Mouse (Mus musculus): Measurements from ENCODE around the gene Stk4.

Stk4 gene

DNA sequence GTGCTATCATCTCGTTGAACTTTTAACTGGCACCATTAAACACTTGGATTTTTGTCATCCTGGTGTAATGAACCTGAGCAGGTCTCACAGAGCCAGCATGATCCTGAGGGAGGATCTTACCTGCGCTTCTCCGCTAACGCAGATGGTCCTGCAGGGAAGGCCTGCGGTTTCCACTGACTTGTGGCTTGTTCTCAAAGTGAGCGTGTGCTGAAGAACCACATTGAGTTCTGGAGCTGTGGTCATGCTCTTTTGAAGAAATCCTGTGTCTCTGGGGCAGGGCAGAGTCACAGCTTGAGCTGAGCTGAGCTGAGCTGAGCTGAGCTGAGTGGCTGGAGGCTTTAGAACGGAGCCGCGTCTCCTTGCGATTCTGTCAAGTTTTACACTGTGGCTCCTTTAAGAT is 11.5 kb downstream of the Stk4 start:
- in situ Hi-C loops (cut with MseI, MboI) = no loop called here

DNA sequence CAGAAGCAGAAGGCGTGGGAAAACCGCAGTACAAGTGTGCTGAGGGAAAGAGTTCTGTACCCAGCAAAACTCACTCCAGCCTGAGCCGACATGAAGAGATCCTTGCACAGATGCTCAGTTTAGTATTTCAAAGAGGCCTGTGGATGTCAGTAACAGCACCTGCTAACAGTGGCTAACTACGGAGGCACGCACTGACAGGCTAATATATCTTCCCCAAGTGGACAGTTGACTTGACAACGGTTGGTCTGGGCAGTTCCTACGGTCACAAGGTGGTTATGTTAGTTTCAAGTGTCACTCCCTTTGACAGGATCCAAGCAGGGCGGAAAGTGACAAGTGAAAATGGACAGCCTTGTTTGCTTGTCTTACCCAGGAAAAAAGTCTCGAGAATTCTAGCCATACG is 12.1 kb downstream of the Stk4 start:
- in situ Hi-C loops (cut with MseI, MboI) = no loop called here

DNA sequence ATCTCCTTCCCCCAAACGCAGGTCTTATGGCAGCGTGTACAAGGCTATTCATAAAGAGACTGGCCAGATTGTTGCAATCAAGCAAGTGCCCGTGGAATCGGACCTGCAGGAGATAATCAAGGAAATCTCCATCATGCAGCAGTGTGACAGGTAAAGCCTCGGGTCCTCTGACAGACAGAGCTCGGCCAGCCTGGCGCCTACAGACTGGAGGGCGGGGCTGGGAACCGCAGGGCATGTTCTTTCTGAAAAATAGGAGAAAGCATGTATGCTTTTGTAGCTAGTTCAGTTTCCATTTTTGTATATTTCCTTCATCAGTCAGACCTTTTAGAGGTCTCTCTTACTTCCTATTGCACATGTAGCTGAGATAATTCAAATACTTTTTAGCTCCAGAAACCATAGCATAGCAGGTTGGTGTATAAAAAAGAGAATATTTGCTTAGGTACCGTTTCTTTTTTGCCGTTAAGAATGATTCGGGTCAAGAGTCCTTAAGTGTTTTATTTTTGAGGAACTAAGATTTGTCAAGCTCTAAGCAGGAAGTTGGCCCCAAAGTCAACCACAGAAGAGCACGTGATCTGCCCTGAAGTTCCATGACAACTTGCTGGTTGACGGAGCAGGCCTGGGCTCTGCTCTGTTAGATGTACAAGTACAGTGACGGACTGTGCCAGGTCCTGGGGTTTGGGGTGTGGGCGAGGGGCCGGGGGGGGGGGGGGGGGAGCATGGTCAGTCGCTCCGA is 13.7 kb downstream of the Stk4 start:
- in situ Hi-C loops (cut with MseI, MboI) = no loop called here

DNA sequence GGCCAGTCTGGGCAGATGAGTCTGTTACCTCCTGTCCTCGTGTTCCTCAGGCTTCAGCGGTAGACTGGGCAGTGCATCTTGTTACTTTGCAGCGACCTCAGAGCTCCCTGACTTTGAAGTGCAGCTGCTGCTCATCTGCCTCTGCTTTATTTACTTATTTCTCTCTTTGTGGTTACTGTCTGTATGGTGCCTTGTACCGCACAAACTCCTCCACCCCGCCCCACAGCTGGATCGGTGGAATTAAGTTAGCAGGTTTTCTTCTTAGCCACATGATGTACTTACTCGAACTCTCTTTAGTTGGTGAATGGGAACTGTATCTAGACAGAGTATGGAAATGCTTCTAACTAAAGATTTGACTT is 14.2 kb downstream of the Stk4 start:
- in situ Hi-C loops (cut with MseI, MboI) = no loop called here

DNA sequence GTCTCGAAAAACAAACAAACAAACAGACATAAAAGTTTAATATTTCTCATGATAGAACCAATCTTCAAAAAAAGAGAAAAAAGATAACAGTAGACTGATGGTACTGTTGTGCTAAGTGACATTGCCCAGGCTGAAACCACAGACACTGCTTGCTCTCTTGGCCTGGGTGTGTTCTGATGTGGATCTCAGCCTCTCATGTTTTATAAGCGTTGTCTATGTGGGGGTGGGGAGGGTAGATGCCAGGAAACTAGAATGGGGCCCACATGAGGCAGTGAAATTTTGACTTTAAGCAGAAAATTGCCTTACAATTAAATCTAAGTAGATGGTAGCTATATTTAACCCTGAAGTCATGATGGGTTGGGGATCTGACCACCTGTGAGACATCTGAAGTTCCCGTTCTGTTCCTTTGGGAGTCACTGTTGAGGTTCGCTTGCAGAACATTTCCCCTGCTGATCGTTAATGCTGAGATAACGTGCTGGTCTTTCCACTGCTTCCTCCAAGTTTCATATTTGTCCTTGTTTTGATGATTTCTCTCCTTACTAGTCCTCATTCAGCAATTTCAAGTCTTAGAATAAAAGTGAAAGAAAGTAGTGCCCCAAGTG is 17.4 kb downstream of the Stk4 start:
- in situ Hi-C loops (cut with MseI, MboI) = no loop called here

DNA sequence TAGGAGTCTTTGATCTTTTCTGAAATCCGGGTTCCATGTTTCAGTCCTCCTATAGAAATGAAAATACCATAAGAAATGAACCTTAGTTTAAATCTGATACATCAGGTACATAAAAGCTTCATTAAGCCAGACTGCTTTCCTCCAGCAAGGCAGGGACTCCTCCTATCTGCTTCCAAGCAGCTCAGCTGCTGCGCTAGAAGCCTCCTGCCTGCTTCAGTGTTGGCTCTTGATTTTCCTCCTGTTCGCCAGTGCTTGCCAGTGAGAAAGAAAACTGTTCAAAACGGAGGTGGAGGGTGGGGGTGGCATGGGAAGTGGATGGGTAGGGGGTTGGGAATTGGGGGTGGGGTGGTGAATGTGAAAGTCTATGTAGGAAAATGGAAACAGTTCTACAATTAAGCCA is 19.4 kb downstream of the Stk4 start:
- in situ Hi-C loops (cut with MseI, MboI) = no loop called here

DNA sequence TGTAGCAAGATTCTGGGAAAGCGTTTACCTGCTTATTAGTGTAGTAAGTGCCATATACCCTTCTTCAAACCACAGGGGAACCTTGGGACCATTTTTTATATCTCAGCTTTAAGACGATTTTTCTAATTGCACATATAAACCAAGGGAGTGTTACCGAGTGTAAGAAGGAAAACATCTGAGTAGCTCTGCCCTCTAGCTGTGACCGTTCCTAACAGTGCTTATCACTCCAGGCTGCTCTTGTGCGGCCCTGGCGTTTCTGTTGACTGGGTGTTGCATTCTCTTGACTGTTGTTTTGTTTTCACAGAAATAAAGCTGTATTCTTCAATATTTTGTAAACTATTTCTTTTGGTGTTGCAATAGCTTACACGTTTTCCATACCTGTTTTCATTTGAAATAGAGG is 24.0 kb downstream of the Stk4 start:
- in situ Hi-C loops (cut with MseI, MboI) = no loop called here

DNA sequence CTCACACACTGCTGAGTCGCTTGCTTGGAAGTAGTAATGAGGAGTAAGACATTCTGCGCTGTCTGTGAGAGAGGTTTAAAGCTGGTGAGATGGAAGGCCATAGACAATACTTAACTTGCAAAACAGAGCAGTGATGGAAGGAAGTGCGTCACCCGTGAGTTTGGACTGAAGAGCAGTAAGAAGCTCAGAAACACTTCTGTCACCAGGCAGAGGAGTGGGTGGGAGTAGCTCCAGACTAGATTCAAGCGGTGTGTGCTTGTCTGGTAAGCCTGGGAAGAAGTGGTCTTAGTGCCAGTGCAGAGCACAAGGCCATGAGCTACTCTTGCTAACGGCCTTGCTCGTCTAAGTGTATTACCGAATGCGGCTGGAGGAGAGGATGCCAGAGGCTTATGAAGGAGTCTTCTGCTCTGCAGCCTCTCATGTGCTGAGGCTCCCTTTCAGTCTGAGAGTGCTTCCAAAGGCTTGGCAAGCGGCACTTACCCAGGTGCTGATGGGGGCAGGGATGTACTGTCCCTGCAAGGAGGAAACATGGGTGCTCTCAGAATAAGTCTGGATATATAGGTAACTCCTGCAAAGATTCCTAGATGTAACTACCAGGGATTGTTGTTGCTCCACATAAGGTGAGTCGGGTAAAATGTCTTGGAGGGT is 28.6 kb downstream of the Stk4 start:
- in situ Hi-C loops (cut with MseI, MboI) = no loop called here

DNA sequence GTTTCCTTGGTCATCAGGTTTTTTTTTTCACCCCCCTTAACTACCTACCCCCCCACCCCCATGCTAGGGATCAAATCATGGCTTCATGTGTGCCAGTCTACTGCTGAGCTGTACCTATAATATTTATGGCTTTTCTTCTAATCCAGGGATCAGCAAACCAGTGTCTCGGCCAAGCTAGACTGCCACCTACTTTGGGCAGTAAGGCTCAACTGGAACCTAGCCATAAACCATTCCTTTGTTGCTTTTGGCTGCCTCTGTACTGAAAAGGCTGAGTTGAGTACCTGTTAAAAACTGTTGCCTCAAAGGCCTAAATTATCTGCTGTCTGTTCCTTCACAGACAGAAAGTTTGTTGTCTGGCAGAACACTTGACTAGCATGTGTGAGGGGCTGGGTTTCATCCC is 31.8 kb downstream of the Stk4 start:
- in situ Hi-C loops (cut with MseI, MboI) = loop anchor here (5.0 to 10.0 kb wide), 2 partner anchors 75 to 253 kb away; no protein-coding TSS in a partner anchor

DNA sequence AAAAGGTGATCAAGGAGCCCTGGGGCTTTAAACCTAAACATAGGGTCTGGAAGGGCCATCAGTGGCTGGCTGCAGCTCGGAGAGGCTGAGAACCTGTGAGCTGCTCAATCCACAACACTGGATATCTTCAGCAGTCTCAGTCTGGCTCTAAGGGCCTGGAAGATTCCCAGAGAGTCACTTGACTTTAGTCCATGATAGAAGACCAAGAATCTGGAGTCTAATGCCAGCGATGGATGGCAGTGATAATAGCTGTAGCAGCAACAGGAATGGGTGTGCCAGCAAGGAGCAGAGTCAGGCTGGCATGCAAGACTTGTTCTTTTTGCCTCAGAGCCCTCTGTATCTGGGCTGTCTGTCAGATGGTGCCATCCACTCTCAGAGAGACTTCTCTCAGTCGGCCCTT is 32.2 kb downstream of the Stk4 start:
- in situ Hi-C loops (cut with MseI, MboI) = loop anchor here (5.0 to 10.0 kb wide), 2 partner anchors 75 to 252 kb away; no protein-coding TSS in a partner anchor

DNA sequence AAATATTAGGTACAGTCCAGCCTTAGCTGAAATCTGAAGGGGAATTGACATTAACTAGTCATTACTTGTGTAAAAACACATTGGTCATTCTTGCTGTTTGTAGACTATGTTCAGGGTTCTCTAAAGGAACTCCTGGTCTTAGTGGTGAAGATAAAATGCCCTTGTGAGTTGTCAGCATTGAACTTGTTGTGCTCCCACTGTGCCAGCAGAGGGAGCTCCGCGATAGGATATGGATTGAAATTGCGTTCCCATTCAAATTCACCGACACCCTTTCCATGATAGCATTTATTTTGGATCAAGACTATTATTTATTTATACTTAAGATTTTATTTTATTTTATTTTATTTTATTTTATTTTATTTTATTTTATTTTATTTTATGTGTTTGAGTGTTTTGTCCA is 33.4 kb downstream of the Stk4 start:
- in situ Hi-C loops (cut with MseI, MboI) = loop anchor here (5.0 to 10.0 kb wide), 2 partner anchors 74 to 251 kb away; no protein-coding TSS in a partner anchor

DNA sequence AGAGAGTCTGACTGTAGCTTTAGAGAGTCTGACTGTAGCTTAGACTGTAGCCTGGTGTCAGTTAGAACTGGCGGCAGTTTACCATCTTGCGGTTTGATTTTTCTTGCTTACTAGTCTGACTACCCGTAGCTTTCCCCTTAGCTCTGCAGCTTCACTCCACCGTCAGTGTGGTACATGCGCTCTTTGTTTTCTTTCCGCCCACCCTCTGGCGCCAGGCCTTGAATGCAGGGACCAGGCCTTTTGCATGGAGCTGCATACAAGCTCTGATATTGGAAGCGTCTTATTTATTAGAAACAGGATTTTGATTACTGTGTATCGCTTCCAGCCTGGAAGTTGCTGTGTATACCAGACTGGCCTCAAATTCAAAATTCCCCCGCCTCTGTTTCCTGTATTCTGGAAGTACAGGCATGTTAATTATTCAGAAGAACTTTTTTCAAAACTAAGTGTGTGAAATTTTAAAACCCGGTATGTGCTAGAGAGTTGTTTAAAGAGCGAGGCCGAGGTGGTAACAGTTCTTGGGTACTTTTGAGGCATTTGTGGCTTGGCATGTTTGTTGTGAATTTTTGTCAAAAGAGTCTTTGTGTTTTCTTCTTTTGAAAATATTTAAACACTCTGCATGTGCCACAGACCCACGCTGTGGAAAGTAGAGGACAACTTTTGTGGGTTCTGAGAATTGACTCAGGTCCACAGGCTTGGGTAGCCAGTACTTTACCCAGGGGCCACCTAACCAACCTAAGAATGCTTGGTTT is 36.3 kb downstream of the Stk4 start:
- in situ Hi-C loops (cut with MseI, MboI) = loop anchor here in 1 of 2 experiments (10.0 kb wide), 1 partner anchor 248 kb away; no protein-coding TSS in a partner anchor

DNA sequence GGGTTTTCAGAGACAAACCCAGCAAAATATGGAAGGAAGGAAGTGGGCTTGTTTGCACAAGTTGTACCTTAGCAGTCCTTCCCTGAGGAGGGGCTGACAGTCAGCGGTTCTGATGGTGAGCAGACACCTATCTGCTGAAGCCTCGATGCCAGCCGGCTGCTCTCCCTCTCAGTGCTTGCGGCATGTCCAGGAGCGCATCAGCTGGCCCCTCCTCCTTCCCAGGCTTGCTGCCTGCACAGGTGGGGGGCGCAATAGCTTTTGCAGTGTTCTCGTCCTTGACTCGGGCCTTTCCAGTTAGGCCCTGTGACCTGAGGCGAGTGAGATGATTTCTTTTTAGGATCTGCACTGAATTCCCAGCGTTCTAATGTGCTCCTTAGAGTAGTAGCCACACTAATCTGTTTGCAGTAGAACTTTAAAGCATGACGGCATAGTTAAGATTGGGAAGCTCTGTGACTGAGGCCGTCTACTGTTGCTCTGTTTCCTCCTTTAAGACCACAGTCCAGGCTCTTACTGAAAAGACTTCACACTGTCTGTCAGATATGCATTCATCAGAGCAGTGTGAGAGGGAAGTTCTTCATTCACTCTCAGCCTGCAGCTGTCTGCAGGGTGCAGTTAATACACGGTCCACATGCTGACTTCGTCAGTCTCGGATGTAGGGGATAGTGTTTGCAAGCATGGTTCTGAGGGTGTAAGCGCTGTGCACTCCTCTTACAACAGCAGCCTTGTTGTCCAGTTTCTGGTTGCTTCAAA is 37.2 kb downstream of the Stk4 start:
- in situ Hi-C loops (cut with MseI, MboI) = loop anchor here in 1 of 2 experiments (10.0 kb wide), 1 partner anchor 248 kb away; no protein-coding TSS in a partner anchor

DNA sequence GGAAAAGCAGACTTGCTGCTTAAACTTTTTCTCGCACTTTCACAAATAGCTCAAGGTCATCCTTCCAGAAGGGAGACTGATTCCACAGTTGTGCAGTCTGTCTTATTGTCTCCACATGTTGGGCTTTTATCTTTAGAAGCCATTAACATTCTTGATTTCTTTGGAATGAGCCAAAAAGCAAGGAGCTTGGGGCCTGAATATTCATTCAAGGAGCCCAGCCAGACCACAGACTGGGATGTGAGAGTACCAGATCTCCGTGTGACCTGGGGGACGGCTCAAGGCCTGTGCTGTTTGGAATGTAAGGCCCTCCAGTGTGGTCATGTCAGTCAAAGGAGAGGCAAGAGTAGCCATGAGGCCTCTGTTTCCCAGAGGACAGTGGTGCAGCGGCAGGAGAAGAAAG is 38.4 kb downstream of the Stk4 start:
- in situ Hi-C loops (cut with MseI, MboI) = loop anchor here in 1 of 2 experiments (10.0 kb wide), 1 partner anchor 246 kb away; no protein-coding TSS in a partner anchor

DNA sequence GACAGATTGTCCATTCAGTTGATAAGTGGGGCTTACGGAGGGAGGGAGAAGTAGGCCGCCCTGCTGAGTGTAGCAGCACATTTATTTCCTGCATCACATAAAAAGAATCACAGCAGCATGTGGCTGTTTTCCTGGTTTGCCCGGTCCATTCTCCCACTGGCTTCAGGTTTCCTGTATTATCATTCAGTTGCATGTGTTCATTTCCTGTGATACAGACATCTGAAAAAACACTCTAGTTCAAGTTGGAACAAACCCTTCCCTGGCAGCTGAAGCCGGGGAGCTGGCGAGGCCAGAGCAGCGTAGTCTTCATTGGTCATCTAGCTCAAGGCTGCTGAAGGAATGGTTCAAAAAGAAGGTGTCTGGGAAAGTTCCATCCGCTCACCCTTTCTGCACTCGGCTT is 41.4 kb downstream of the Stk4 start:
- in situ Hi-C loops (cut with MseI, MboI) = loop anchor here in 1 of 2 experiments (10.0 kb wide), 1 partner anchor 243 kb away; no protein-coding TSS in a partner anchor

DNA sequence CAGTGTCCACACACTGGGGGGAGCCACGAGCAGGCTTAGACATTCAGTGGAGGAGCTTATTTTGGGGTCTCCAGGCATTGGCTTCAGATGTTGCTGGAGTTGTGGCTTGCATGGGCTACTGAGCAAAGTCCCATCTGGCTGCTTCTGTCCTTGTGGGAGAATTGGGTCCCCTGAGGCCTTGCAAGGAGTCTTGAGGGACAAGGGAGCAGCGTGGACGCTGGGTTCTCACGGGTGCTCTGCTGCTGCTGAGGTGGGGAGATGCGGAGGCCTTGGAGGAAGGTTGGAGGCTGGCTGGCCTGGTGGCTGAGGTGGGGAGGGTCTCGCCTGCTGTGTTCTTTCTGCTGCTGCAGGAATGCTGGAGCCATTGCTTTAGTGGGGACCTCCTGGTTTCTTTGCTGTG is 43.9 kb downstream of the Stk4 start:
- in situ Hi-C loops (cut with MseI, MboI) = loop anchor here in 1 of 2 experiments (10.0 kb wide), 1 partner anchor 241 kb away; no protein-coding TSS in a partner anchor

DNA sequence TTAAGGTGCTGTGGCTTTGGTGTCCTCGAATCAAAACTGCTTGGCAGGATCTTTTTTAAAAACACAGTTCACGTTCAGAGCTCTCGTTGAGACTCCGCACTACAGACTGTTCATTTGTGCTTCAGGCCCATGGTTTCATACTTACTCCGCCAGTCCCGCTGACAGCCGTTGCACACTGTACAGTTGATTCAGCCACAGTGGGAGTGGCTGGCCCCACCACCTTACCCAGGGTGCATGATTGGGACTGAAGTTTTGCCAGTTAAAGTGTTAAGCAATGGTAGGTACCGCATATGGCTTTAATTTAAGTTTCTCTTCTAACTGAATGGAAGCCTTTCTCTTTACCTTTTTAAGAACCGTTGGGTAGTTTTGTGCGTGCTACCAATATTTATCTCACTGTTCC is 45.4 kb downstream of the Stk4 start:
- in situ Hi-C loops (cut with MseI, MboI) = loop anchor here in 1 of 2 experiments (10.0 kb wide), 1 partner anchor 239 kb away; no protein-coding TSS in a partner anchor

DNA sequence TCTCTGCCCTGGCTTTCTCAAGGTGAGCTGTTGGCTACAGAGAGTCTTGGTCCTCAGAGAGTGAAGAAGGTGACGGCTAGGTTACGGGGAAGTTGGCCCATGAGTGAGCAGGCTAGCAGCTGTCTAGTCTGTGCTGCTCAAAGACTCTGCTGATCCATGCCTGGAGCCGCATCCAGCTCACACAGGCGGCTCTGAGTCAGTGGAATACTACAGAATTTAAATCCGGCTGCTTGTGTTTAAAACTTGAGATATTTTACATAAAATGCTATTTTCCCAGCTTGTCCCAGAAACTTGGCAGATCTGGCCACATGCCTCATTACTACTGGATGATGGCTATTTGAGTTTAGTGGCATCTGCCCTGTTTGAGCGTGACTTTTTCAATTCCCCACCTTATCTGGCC is 49.4 kb downstream of the Stk4 start:
- in situ Hi-C loops (cut with MseI, MboI) = loop anchor here in 1 of 2 experiments (10.0 kb wide), 1 partner anchor 235 kb away; no protein-coding TSS in a partner anchor

DNA sequence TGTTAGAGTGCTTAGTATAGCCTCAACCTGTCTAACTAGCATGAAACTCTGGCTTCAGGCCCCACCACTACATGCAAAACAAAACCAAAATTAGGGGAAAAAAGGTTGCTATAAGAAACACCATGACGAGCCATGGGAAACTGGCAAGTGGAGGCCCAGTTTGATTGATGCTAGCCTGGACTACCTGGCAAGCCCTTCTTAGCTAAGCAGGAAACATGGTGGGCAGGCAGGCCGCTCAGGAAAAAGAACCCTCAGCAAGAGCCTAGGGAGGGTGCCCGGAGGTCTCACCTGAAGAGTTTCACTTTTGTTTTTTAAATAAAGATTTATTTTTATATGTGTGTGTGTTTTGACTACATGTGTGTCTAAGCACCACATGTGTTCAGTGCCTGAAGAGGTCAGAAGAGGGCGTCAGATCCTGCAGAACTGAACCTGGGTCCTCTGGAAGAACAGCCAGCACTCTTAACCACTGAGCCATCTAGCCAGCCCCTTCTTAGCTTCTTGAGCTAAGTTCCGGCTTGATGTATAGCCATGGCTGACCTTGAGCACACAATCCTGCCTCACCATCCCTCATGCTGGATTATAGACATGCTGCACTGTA is 53.1 kb downstream of the Stk4 start:
- in situ Hi-C loops (cut with MseI, MboI) = no loop called here

DNA sequence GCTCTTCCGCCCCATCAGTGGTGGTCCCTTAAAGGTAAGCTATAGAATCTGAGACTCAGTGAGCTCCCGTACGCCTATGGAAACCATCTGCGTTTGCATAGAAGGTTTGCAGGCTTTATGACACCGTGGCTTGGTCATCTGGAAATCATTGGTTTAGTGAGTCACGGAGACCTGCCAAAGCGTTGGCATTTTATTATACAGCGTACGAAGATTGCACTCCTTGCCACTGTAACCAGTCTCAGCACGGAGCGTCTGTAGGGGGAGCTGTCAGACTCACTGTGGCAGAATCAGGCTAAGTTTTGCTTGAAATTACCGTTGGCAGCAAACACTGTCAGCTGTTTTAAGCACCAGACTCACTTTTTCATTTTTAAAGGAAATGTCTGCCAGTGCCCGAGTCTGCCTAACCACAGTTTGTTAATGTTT is 56.4 kb downstream of the Stk4 start:
- in situ Hi-C loops (cut with MseI, MboI) = no loop called here
